Mouse (Mus musculus): ENCODE results near the gene Maml2. TPM values are rescaled to one million over a fixed set of nuclear protein-coding genes. Genes with fewer than 3 reads are reported as not detected.

The Maml2 gene
- polyA plus RNA-seq, 1 experiment = 14.1 TPM

DNA sequence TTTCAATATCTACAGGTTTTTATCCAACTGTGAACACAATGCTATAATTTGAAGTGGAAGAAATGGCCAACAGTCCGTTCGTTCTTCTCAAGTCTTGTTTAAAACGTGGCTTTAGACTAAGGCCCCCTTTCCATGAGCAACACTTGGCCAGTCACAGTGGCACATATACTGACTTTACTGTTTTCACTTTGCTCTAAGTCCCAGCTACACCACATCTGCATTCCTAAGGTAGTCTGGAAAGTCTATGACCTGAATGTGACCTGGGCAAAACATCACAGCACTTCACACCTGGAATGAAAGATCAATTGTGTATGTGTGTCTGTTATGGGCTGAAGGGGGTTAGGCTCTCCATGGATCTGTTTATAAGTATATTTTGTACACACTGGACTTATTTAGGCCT is 151.0 kb downstream of the Maml2 start:
- DNase-seq (ENCODE audit: low spot score) = no peak

DNA sequence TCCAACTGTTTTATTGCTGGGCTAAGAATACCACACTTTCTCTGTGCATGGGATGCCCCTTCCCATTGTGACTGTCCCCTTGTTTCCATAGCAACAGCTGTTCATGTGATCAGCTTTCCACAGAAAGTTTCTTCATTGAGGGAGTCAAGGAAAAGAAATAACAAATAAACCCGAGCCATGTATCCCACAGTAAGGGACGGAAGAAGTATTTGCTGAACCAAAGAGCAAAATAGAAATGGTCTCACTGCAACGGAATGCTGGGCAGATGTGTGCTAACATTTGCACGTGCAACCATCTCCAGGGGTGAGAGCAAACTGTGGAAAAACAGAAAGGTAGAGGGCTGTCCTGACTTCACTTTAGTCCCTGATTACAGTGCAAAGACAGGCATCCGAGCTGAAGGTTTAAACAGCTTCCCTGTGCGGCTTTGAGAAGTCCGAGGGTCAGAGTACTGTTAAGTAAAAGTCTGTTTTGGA is 156.9 kb downstream of the Maml2 start:
- no peak for DNase-seq (ENCODE audit: low spot score)

- DNase-seq (ENCODE audit: low spot score) = no peak
These were observed 157.5 kb downstream of the Maml2 start for GRCm38 (mm10) chr9:13455231-13455630.

GRCm38 (mm10) chr9:13457774-13458173 is 160.0 kb downstream of the Maml2 start:
- no peak for DNase-seq (ENCODE audit: low spot score)

DNA sequence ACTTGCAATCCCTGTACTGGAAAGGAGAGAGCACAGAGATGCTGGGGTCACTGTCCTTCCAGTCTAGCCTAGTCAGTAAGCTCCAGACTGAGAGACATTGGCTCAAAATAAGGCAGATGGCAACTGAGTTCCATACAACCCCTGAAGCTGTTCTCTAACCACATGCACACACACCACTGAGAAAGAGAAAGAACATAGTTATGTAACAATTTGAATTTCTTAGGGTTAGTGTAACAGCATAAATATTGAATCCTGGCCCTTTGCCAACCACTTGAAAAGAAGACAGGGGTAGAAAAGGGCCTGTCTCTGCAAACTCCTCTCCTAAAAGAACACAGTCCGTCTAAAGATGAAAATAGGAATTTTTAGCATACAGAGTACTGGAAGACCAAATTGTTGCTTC is 161.6 kb downstream of the Maml2 start:
- DNase-seq (ENCODE audit: low spot score) = no peak

GRCm38 (mm10) chr9:13460012-13460411 is 162.3 kb downstream of the Maml2 start:
- DNase-seq (ENCODE audit: low spot score) = no peak

GRCm38 (mm10) chr9:13460926-13461325 is 163.2 kb downstream of the Maml2 start:
- no peak for DNase-seq (ENCODE audit: low spot score)

DNA sequence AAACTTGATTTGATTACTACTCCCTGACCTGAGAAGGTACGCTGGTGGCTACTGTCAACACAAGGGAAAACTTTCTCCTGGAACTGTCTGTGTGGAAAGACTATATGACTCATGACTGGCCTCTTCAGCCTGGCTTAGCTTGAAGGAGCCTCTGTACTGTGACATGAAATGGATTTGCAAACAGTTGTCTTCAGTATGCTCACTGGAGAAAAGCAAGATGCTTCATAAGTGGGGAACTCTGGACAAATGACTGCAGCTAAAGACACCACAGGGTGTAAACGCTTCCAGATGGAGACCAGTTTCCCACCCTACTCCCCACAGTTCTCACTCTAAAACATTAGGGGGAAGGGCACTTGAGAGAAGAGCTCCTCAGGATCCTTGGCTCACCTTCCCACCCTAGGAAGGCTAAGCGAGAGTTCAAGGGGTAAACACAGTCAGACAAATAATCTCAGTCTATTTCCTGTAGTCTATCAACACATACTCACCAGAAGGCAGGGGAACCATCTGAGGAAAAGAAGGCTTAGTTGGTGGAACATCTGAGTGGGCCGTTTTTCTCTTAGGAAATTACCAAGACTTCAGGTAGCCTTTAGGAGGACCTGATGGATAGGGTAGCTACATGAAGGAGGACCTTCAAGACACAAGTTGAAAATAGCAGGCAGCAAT is 167.7 kb downstream of the Maml2 start:
- no peak for DNase-seq (ENCODE audit: low spot score)

DNA sequence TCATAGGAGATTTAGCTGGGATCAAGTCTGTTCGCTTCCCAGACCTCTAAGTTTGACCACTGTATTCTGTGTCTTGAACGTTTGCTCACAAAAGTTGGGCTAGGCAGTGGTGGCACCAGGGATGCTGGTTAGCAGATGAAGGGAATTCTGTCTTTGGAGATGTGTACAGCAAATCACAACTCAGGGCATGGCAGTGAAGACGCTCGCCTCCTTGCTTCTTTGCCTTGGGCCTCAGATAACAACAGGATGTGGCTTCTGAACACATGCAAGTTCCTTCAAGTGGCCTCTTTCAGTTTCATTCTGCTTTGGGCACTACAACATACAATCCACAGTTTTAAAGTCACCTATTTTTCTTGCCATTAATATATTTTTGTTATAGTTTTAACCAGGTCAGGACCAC is 168.6 kb downstream of the Maml2 start:
- DNase-seq (ENCODE audit: low spot score) = no peak

DNA sequence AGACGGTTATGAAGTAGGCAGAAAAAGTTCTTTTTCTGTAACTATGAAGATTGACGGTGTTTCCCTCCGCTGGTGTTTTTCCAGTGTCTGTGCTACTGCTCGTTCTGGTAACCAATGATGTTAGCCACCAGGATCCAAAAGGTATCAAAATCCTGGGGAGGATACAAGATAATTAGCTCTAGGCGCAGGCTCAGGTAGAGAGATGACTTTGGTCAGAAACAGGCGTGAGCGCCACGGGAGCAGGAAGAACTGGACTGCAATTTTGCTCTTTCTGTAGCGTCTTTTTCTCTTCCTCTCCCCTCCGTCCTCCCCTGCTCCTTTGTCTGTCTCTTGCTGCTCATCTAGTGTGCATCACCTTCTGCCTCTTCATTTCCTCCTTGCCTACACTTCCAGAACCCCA is 169.1 kb downstream of the Maml2 start:
- no peak for DNase-seq (ENCODE audit: low spot score)

DNA sequence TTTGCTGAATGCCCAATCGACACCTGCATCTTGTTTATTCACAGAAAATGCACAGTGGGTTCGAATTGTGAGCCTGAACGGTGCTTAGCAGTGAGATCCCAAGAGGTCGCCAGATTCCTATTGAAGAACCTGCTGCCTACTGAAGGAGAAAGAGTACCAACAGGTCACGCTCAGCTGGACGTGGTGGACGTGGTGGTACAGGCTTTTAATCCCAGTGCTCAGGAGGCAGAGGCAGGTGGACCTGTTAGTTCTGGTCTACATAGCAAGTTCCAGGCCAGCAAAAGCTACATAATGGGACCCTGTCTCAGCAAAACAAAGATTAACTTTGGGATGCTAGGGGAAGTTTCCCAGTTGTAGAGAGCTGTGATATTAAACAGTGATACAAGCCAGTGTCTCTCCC is 170.0 kb downstream of the Maml2 start:
- no peak for DNase-seq (ENCODE audit: low spot score)

DNA sequence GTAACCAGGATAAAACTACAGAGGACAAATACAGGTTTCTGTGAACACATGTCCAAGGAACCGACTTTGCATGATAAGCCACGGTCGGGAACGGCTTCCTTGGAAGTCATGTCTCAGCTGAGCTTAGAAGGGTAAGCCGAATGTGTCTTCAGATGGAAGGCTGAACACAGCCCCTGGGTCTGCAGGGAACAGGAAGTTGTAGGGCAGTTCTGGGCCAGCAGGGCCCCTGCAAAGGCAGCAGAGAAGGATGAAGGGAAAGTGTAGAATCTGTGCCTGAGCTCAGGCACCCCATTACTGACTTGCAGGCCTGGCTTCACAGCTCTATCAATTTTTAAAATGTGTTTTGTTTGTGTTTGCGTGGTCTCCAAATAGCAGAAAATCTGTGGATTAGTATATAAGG is 171.0 kb downstream of the Maml2 start:
- DNase-seq (ENCODE audit: low spot score) = no peak

DNA sequence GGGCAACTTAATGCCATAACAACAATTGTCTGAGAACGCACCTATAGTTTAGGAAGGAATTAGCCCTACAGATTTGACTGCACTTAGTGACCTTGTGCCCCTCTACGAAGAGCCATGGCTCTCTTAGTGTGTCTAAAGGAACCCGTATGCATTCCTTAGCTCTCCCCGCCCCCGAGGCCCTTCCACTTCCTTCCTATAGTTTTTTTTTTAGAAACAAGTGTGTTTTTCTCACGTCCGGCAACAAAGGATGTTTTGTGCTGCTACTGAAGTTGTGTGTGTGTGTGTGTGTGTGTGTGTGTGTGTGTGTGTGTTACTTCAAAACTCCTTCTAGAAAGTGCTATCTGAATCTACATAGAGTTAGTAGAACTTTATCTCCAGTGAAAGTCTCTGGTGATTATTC is 172.3 kb downstream of the Maml2 start:
- DNase-seq (ENCODE audit: low spot score) = no peak

GRCm38 (mm10) chr9:13474951-13475350 is 177.2 kb downstream of the Maml2 start:
- no peak for DNase-seq (ENCODE audit: low spot score)

DNA sequence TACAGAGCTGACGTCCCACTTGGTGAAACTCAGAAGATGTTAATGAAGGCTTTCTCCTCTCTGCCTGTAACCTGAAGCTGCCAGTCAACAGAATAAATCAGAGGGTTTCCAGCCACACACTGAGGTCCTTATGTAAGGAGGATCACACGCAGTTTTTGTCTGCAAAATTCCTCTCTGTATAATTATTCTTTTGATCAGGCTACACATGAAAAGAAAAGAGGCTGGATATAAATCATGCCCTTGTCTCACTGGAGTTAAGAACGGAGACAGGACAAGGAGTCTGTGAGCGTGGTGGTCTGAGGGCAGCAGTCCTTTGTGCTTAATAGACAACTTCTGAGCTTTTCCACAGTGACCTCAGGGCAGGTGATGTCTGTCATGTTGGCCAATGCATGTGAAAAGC is 181.5 kb downstream of the Maml2 start:
- DNase-seq (ENCODE audit: low spot score) = no peak

DNA sequence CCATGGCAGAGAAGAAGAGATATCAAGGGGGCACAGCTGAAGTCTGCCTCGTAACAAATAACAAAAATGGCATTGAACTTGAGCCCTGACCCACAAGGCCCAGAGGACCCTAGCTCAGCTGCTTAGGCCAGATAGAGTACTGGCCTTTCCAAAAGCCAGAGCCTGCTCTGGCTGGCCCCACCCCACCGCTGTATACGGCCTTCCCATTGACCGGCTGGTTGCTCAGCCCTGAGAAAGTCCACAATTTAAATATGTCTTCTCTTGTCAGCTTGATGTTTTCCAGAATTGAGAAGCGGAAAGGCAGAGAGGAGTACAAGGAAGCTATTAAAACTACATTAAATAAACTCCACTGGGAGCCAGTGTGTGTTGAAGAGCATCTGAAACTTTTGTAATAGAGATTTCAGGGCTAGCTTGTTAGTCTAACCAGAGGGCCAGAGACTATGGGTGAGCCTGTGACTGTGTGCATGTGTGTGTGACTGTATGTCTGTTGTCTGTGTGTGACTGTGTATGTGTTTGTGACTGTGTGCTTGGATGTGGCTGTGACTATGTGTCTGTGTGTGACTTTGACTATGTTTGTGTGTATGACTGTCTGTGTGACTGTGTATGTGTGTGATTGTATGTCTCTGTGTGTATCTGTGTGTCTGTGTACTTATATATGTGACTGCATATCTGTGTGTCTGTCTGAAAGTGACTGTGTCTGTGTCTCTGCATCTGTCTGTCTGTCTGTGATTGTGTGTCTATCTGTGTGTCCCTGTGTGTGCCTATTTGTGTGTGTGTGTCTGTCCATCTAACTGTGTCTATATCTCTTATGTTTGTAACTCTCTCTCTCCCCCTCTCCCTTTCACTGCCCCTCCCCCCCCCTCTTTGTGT is 185.7 kb downstream of the Maml2 start:
- no peak for DNase-seq (ENCODE audit: low spot score)

- DNase-seq (ENCODE audit: low spot score) = no peak
These were observed 186.8 kb downstream of the Maml2 start for GRCm38 (mm10) chr9:13484267-13485240.

GRCm38 (mm10) chr9:13485914-13486313 is 188.2 kb downstream of the Maml2 start:
- DNase-seq (ENCODE audit: low spot score) = no peak

- no peak for DNase-seq (ENCODE audit: low spot score)
These were observed 193.3 kb downstream of the Maml2 start for GRCm38 (mm10) chr9:13491107-13491506.

DNA sequence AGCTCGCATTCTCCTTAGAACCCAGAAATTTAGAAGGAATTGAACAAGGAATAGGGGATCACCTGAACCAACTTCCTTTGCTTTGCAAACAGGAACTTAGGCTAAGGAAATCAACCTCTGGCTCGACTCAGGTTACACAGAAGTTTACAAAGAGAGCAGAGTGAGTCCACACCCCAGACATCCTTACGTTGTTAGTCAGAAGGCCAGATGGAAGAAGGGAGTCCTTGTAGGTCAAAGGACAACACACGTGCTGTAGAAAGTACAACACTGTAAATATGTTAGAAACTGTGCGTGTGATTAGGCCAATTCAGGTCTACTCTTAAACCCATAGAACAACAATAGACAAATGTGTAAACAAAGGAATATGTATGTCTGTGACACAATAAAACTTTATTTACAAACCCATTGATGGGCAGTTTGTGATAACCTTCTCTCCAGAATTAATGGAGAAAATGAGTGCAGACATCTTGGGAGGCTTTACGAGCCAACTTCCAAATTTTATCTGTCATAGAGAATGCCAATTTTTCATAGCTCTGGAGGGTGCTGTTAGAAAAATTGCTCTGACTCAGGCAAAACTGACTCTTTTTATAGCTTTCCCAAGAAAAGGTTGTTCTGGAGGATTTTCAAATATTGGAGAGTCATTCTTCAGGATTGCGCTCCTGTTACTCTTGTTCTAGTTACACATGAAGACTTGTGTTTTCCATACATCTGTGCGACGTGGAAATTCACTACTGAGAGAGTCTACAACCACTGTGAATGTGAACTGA is 194.3 kb downstream of the Maml2 start:
- no peak for DNase-seq (ENCODE audit: low spot score)

GRCm38 (mm10) chr9:13492807-13493206 is 195.1 kb downstream of the Maml2 start:
- no peak for DNase-seq (ENCODE audit: low spot score)
